8 mouse cellular contexts compared by ENCODE assay signal in genomic region chrX:42068875-42069257, GRCm38 (mm10). TPM values are rescaled to one million over a fixed set of nuclear protein-coding genes. Genes with fewer than 3 reads are reported as not detected.
A peak's percentile ranks its signal among the peaks of the same experiment; 100 is the strongest.
DNase-seq lines count a peak whose midpoint lies in the region; ATAC-seq and TF ChIP-seq lines count a peak whose summit lies in the region.

No protein-coding gene starts in this region.

- TF ChIP-seq CTCF in forebrain, postnatal 0 days (IDR thresholded peaks at IDR 0.05; ENCODE audit: low read depth) = no peak

- ATAC-seq in forebrain, postnatal 0 days = no peak
- no peak; the same call in 1 of the 2 replicates for ATAC-seq in limb, embryonic 13.5 days (ENCODE audit: low FRiP score, low read depth)
- no peak; the same call in 1 of the 2 replicates for ATAC-seq in midbrain, embryonic 16.5 days

- peak overlapping the region; percentile 92 for H3K27ac ChIP-seq in forebrain, postnatal 0 days (ENCODE audit: low read depth, low read length)
- H3K27ac ChIP-seq in limb, embryonic 13.5 days = peak overlapping the region; percentile 82
- peak overlapping the region; percentile 90 for H3K27ac ChIP-seq in midbrain, embryonic 16.5 days (ENCODE audit: low read length)

- no peaks in the 10 kb centered on the region for H3K9me3 ChIP-seq in forebrain, postnatal 0 days (ENCODE audit: low read length)
- no peaks in the 10 kb centered on the region for H3K9me3 ChIP-seq in limb, embryonic 13.5 days
- H3K9me3 ChIP-seq in midbrain, embryonic 16.5 days (replicated peaks; ENCODE audit: control insufficient read depth, low read length, poor library complexity, severe bottlenecking) = no peaks in the 10 kb centered on the region

- no peaks in the 10 kb centered on the region for H3K4me1 ChIP-seq in forebrain, postnatal 0 days (ENCODE audit: insufficient read depth)
- H3K4me1 ChIP-seq in limb, embryonic 13.5 days = peaks cover 9% of the 10 kb centered on the region
- H3K4me1 ChIP-seq in midbrain, embryonic 16.5 days (ENCODE audit: control insufficient read depth, insufficient read depth, low read length) = peaks cover 7% of the 10 kb centered on the region; the same call in 1 of the 2 replicates

- no peaks in the 10 kb centered on the region for H3K36me3 ChIP-seq in forebrain, postnatal 0 days (ENCODE audit: insufficient read depth)
- peaks cover 5% of the 10 kb centered on the region; the same call in 1 of the 2 replicates for H3K36me3 ChIP-seq in limb, embryonic 13.5 days
- no peaks in the 10 kb centered on the region for H3K36me3 ChIP-seq in midbrain, embryonic 16.5 days (ENCODE audit: control insufficient read depth, insufficient read depth, low read length)

- H3K27me3 ChIP-seq in forebrain, postnatal 0 days (ENCODE audit: insufficient read depth, low read length) = no peaks in the 10 kb centered on the region
- H3K27me3 ChIP-seq in limb, embryonic 13.5 days = no peaks in the 10 kb centered on the region
- no peaks in the 10 kb centered on the region for H3K27me3 ChIP-seq in midbrain, embryonic 16.5 days (ENCODE audit: control insufficient read depth, insufficient read depth, low read depth, low read length)

- peak; percentile 19 for DNase-seq in heart, adult 8-10 months (ENCODE audit: low spot score)
- no peak for DNase-seq in heart, postnatal 14 days
- peak; percentile 1 for DNase-seq in T-cell, adult 2 months (ENCODE audit: low spot score)
- no peak for DNase-seq in forebrain, postnatal 0 days
- no peak for DNase-seq in cerebellum, postnatal 4 days (ENCODE audit: low spot score in 2 of 2)
- no peak for DNase-seq in layer of hippocampus, adult 9-11 months

- peak overlapping the region; percentile 49 for H3K4me3 ChIP-seq in forebrain, postnatal 0 days (ENCODE audit: low read depth, low read length)
- H3K4me3 ChIP-seq in limb, embryonic 13.5 days = peak overlapping the region; percentile 46
- H3K4me3 ChIP-seq in midbrain, embryonic 16.5 days (ENCODE audit: low read depth, low read length) = peak overlapping the region; percentile 50

- intact Hi-C loops in heart, postnatal 14 days (cut with DNase I) = loop anchor here (5.0 kb wide), 2 partner anchors 37 to 78 kb away; partner anchors contain the start of gene Stag2

- 23% methylated on average over 3 of the region's 3 CpGs for WGBS in forebrain, postnatal 0 days
- 15% methylated on average over 3 of the region's 3 CpGs for WGBS in limb, embryonic 13.5 days
- 23% methylated on average over 3 of the region's 3 CpGs for WGBS in midbrain, embryonic 16.5 days

- peak overlapping the region; percentile 45 for H3K4me2 ChIP-seq in forebrain, postnatal 0 days (ENCODE audit: low read depth)
- H3K4me2 ChIP-seq in limb, embryonic 13.5 days (replicated peaks) = peak overlapping the region; percentile 56
- peak overlapping the region; percentile 49 for H3K4me2 ChIP-seq in midbrain, embryonic 16.5 days (ENCODE audit: low read length)

- H3K9ac ChIP-seq in forebrain, postnatal 0 days = peak overlapping the region; percentile 44
- peak overlapping the region; percentile 65 for H3K9ac ChIP-seq in limb, embryonic 13.5 days
- peak overlapping the region; percentile 63 for H3K9ac ChIP-seq in midbrain, embryonic 16.5 days (ENCODE audit: low read depth, low read length)

RNA-seq across cellular contexts. Expression of gene Xiap, which starts 9.4 kb away (rescaled TPM):
- total RNA-seq in heart, adult 8-10 months (2022) = 10 to 100 TPM; 25.8 to 27.2 (median 25.9) TPM
- 10 to 100 TPM; 36.6 to 39.9 TPM for total RNA-seq in heart, postnatal 14 days (2021)
- 30.3 and 41.9 TPM in 2 replicates for total RNA-seq in forebrain, postnatal 0 days (2014; rRNA removed)
- 5.7 and 8.3 TPM in 2 replicates for polyA plus RNA-seq in forebrain, postnatal 0 days (2015; fragmentation: Nextera tagmentation; extraction: Ambion mirVana)
- polyA plus RNA-seq in limb, embryonic 13.5 days (2015; fragmentation: Nextera tagmentation; extraction: Ambion mirVana) = 12.8 and 15.0 TPM in 2 replicates
- polyA plus RNA-seq in midbrain, embryonic 16.5 days (2015; fragmentation: Nextera tagmentation; extraction: Ambion mirVana) = 10.3 and 10.8 TPM in 2 replicates

Comparison
In these comparisons a context has a peak if more than half of its experiments do, and no peak if none do; other contexts are left out.
1. DNase-seq: peak in heart, adult 8-10 months (single experiment) and T-cell, adult 2 months (single experiment); none in heart, postnatal 14 days (0 of 2), forebrain, postnatal 0 days (single experiment), cerebellum, postnatal 4 days (0 of 2) and layer of hippocampus, adult 9-11 months (single experiment).
2. Peak in every context shown above with its lines, with median percentiles within 50 percentile points of each other: H3K27ac ChIP-seq, H3K4me2 ChIP-seq, H3K4me3 ChIP-seq and H3K9ac ChIP-seq.